Mouse (Mus musculus) midbrain, embryonic 10.5 days (tissue): Measurements from ENCODE around the gene Prr36. TPM values are rescaled to one million over a fixed set of nuclear protein-coding genes. Genes with fewer than 3 reads are reported as not detected.

Experiments used
- DNase-seq: peaks from one replicate; pipeline ENCODE4 v3.0.0-alpha.2; 2017; ENCODE audit warnings: low spot score
- H3K27ac ChIP-seq: fragments of 300-500 bp; sonication (generic); replicated peaks from 2 replicates; pipeline ENCODE4 v1.5.1; 2016; ENCODE audit warnings: mild to moderate bottlenecking
- H3K27me3 ChIP-seq: fragments of 300-500 bp; sonication (generic); 2 replicates; pipeline ENCODE4 v1.6.1; 2016; ENCODE audit warnings: low read depth, mild to moderate bottlenecking; ENCODE audit not compliant: poor library complexity, severe bottlenecking
- H3K36me3 ChIP-seq: fragments of 300-500 bp; sonication (generic); 2 replicates; pipeline ENCODE4 v1.6.1; 2016; ENCODE audit warnings: mild to moderate bottlenecking, moderate library complexity
- H3K4me1 ChIP-seq: fragments of 300-500 bp; sonication (generic); 2 replicates; pipeline ENCODE4 v1.6.1; 2016
- H3K4me3 ChIP-seq: fragments of 300-500 bp; sonication (generic); 2 replicates; pipeline ENCODE4 v1.5.1; 2016; ENCODE audit warnings: mild to moderate bottlenecking, moderate library complexity
- H3K9me3 ChIP-seq: fragments of 300-500 bp; sonication (generic); replicated peaks from 2 replicates; pipeline ENCODE4 v1.6.1; 2016; ENCODE audit warnings: mild to moderate bottlenecking
- WGBS: fragments of 180-500 bp; shearing (Covaris S2); methylation state at CpG from one replicate; pipeline ENCODE4 v1.1.7; 2016; 5-methylcytosine and 5-hydroxymethylcytosine counted together
- polyA plus RNA-seq: library from polyadenylated mRNA; unstranded; fragments of >200 nt; fragmentation: Nextera tagmentation; extraction: Ambion mirVana; gene quantifications from 2 replicates; pipeline ENCODE4 v1.2.1, GENCODE M21; 2016

Gene Prr36
- polyA plus RNA-seq, 1 experiment from 2014 or later, result 10.8 TPM

DNA sequence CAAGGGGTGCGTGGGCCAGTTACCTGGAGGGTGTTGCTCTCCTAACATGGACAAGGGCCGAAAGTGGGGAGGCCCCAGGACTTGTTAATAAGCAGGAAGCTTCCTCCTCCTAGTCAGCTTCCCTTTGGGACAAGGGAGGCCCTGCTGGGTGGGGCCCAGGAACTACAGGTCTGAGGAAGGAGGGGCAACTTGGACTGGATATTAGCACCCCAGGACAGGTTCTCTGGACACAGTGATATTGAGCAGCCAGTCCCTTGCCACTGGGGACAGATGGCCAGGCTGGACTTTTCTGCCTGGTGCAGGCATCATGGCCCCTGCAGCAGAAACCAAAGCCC, 10.3 kb downstream of the Prr36 start:
- Histone ChIP-seq H3K4me1 (peaks cover 17% of the 10 kb centered on the region), H3K4me3 (no peak overlapping the region), H3K27ac (no peak overlapping the region), H3K36me3 (peaks cover 41% of the 10 kb centered on the region), H3K9me3 (0 out of 2 replicates have a peak, but pooled peaks cover 7% of the 10 kb centered on the region), H3K27me3 (peaks cover 67% of the 10 kb centered on the region)
- WGBS, result 49% methylated on average over 2 of the region's 2 CpGs
- no peak for DNase-seq

DNA sequence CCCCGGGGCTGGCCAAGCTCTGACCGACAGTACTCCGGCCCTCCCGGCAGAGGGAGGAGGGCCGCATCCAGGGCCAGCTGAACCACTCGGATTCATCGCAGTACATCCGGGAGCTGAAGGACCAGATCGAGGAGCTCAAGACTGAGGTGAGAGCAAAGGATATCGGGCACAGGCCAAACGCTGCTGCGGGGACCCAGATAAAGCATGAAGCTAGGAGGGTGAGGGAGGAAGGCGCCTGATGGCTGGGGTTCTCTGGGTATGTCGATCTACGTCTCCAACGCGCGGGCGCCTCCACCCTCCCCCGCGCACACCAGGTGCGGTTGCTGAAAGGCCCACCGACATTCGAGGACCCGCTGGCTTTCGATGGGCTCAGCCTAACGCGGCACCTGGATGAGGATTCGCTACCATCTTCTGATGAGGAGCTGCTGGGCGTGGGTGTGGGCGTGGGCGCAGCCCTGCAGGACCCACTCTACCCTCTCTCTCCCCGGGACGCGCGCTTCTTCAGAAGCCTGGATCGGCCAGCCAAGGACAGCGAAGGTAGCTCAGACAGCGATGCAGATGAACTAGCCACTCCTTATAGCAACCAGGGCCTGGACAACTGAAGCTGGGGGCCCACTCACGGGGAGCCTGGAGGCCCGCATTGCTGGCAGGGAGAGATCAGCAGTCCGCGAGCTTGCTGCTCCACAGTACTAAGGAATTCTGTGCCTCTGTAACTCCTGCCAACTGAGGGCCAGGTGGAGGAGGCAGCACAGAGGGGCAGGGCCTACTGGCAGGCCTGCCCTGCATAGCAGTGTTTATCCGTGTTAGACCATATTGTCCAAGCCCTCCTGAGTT, 10.9 kb downstream of the Prr36 start:
- peaks cover 17% of the 10 kb centered on the region for H3K4me1 ChIP-seq
- H3K27ac ChIP-seq, result no peak overlapping the region
- peak; percentile 38 for DNase-seq
- peak overlapping the region; percentile 35 for H3K4me3 ChIP-seq
- peaks cover 41% of the 10 kb centered on the region for H3K36me3 ChIP-seq
- 6% methylated on average over 44 of the region's 44 CpGs for WGBS
- H3K9me3 ChIP-seq, result 0 out of 2 replicates have a peak, but pooled peaks cover 7% of the 10 kb centered on the region
- H3K27me3 ChIP-seq, result peaks cover 71% of the 10 kb centered on the region

DNA sequence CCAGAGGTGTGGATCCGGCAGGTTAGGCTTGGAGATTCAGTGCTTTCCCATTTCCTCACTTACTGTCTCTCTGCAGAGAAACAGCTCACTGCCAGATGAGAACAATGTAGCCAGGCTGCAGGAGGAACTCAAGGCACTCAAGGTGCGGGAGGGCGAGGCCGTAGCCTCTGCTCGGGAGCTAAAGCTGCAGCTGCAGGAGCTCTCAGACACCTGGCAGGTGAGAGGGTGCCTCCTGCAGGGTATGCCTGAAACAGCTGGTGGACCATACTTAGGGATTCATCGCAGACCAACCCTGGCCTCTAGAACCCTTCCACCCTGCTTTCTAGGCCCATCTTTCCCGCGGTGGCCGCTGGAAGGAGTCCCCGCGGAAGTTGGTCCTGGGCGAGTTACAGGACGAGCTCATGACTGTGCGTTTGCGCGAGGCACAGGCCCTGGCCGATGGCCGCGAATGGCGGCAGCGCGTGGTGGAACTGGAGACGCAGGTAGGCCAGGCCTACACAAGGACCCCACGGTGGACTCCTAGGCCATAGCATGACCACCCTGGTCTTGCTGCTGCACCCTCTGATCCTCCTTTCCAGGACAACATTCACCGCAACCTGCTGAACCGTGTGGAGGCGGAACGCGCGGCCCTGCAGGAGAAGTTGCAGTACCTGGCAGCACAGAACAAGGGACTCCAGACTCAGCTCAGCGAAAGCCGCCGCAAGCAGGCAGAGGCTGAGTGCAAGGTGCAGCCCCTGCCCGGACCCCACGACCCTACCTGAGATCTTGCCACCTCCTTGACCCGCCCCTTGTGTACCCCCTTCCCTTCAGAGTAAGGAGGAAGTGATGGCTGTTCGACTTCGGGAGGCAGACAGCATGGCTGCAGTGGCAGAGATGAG, 11.8 kb downstream of the Prr36 start:
- H3K27me3 ChIP-seq, result peaks cover 71% of the 10 kb centered on the region
- DNase-seq, result peak; percentile 30
- peak overlapping the region; percentile 35 for H3K4me3 ChIP-seq
- H3K4me1 ChIP-seq, result peaks cover 17% of the 10 kb centered on the region
- WGBS, result 10% methylated on average over 38 of the region's 38 CpGs
- H3K27ac ChIP-seq, result no peak overlapping the region
- H3K36me3 ChIP-seq, result peaks cover 33% of the 10 kb centered on the region
- H3K9me3 ChIP-seq, result 0 out of 2 replicates have a peak, but pooled peaks cover 7% of the 10 kb centered on the region

DNA sequence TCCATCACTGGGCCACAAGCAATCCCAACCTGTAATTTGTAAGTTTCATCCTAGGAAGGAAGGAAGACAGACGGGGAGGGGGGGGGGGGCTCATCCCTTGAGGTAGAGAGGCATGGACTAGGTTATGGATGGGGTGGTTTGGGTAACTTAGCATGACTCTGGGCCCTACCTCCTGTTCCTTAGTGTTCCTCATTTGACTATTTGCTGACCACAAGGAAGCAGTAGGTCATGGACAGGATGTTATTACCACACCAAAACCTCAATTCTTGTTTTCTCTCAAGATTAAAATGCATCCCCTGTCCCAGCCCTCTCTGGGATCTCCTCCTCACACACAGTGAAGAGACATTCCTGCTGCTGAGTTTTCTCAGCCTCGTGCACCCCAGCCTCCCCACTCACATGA, 15.9 kb downstream of the Prr36 start:
- 0 out of 2 replicates have a peak, but pooled peaks cover 5% of the 10 kb centered on the region for H3K36me3 ChIP-seq
- whole genome bisulfite sequencing, result 54% methylated on average over 2 of the region's 2 CpGs
- DNase-seq, result no peak

GRCm38 (mm10) chr8:4193588-4193894, 23.7 kb downstream of the Prr36 start:
- 55% methylated on average over 7 of the region's 7 CpGs for WGBS
- peaks cover 19% of the 10 kb centered on the region for H3K4me1 ChIP-seq
- DNase-seq, result no peak
- peaks cover 15% of the 10 kb centered on the region; the same call in 1 of the 2 replicates for H3K27me3 ChIP-seq
- no peaks in the 10 kb centered on the region for H3K9me3 ChIP-seq
- 0 out of 2 replicates have a peak, but pooled peaks cover under 1% of the 10 kb centered on the region for H3K36me3 ChIP-seq
- H3K4me3 ChIP-seq, result peak overlapping the region; percentile 27
- no peak overlapping the region for H3K27ac ChIP-seq

More for the DNA sequence above, 15.9 kb downstream of the Prr36 start:
- H3K4me3 ChIP-seq, result no peak overlapping the region
- H3K27me3 ChIP-seq, result peaks cover 47% of the 10 kb centered on the region
- H3K27ac ChIP-seq, result no peak overlapping the region
- H3K4me1 ChIP-seq, result peaks cover 11% of the 10 kb centered on the region
- H3K9me3 ChIP-seq, result no peaks in the 10 kb centered on the region

DNA sequence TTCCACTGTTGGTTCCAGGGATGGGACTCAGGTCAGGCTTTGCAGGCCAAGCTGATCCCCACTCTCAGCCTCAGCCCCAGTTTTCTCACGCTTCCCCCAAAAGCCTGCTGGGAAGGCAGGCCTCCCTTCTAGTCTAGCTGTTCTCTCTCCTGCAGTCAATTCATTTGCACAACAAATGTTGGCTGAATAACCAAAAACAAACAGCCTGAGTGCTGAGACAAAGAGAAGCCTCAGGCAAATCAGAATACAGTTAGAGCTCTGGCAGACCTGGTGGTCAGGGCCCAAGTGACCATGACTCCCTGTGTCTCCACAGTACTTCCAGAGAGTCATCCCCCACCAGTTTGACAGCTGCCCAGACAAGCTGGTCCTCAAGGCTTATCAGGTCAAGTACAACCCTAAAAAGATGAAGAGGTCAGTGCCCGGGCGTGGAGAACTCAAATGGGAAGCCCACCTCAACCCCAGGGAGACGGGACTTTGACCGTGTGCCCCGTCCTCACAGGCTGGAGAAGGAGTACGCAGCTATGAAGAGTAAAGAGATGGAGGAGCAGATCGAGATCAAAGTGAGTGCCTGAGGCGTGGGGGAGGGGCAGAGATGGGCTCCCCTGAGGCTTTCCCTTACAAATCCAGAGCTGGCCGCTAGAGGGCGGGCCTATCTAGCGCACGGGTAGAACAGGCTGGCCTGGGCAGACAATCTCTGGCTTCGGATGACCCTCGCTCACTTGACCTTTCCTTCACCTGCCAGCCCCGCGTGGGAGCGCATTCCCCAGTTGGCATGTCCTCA, 24.3 kb downstream of the Prr36 start:
- peak overlapping the region; percentile 27 for H3K4me3 ChIP-seq
- peaks cover 15% of the 10 kb centered on the region; the same call in 1 of the 2 replicates for H3K27me3 ChIP-seq
- 0 out of 2 replicates have a peak, but pooled peaks cover 6% of the 10 kb centered on the region for H3K36me3 ChIP-seq
- DNase-seq, result peak; percentile 90
- H3K9me3 ChIP-seq, result no peaks in the 10 kb centered on the region
- 2% methylated on average over 18 of the region's 18 CpGs for WGBS
- peak overlapping the region; percentile 77 for H3K27ac ChIP-seq
- peaks cover 19% of the 10 kb centered on the region for H3K4me1 ChIP-seq

DNA sequence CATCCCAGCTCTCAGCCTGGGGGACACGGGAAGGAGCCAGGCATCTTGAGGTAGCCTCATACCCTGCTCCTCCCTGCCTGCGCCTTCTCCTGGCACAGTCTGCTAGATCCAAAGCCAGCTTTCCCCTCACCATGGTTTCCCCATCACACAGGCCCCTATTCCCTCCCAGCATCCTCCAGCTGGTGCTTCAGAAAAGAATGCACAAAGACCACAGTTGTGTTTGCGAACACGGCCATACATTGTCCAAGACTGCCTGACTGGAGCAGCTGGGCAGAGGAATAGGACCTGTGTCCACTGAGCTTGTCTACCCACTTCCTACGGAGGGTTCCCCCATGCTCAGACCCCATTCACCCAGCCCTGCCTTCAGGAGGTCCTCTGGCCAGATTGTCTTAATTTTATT, 25.0 kb downstream of the Prr36 start:
- H3K36me3 ChIP-seq, result peaks cover 11% of the 10 kb centered on the region
- no peak for DNase-seq
- no peak overlapping the region for H3K4me3 ChIP-seq
- WGBS, result 54% methylated on average over 5 of the region's 5 CpGs
- peaks cover 19% of the 10 kb centered on the region for H3K4me1 ChIP-seq
- H3K27ac ChIP-seq, result peak overlapping the region; percentile 77
- no peaks in the 10 kb centered on the region for H3K9me3 ChIP-seq
- peaks cover 15% of the 10 kb centered on the region; the same call in 1 of the 2 replicates for H3K27me3 ChIP-seq

DNA sequence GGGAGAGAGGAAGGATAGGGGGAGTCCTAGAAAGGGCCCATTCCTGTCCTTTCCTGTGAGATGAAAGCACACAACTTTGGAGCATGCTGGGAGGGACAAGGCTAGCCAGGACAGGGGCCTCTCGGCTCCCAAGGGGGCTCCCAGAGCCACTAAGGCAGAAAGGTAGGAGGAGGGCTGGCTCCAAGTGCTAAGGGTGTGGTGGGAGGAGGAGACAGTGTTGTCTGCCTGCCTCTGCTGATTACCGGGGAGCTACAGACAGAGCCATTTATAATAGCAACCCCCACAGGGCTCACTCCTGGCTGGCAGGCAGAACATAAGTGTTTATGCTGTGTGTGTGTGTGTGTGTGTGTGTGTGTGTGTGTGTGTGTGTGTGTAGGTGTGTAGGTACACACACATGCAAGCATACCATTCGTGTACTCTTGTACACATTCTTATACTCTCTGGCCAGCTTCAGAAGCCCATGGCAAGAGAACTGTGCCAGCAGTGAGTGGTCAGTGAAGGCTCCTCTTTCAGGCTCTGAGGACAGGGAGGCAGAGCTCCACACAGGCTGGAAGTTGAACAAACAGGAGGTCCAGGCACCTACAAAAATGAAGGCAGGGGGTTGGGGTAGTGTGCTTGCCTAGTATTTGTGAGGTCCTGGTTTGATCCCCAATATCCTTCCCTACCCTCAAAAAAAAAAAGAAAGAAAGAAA, 28.1 kb downstream of the Prr36 start:
- H3K27ac ChIP-seq, result no peak overlapping the region
- H3K4me1 ChIP-seq, result peaks cover 19% of the 10 kb centered on the region
- no peak for DNase-seq
- WGBS, result 49% methylated on average over 3 of the region's 3 CpGs
- peaks cover 35% of the 10 kb centered on the region for H3K36me3 ChIP-seq
- H3K27me3 ChIP-seq, result peaks cover 10% of the 10 kb centered on the region; the same call in 1 of the 2 replicates
- no peak overlapping the region for H3K4me3 ChIP-seq
- H3K9me3 ChIP-seq, result no peaks in the 10 kb centered on the region

DNA sequence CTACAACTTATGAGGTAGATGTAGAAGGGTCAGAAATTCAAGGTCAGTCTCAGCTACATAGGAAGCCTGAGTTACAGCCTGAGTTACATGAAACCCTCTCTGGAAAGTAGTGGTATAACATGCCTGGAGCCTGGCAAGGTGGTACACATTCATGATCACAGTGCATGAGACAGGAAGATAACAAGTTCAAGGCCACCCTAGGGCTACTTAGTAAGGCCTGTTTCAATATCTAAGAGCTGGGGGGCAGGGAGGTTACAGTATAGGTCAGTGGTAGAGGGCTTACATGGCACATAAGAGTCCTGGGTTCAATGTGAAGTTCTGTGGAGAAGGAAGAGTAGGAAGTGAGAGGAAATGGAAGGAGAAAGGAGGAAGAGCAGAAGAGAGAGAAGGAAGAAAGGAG, 28.7 kb downstream of the Prr36 start:
- Histone ChIP-seq H3K9me3 (no peaks in the 10 kb centered on the region), H3K4me3 (no peak overlapping the region), H3K27ac (no peak overlapping the region), H3K4me1 (peaks cover 18% of the 10 kb centered on the region), H3K36me3 (peaks cover 38% of the 10 kb centered on the region), H3K27me3 (0 out of 2 replicates have a peak, but pooled peaks cover 4% of the 10 kb centered on the region)
- no peak for DNase-seq

- 93% methylated on average over 2 of the region's 2 CpGs for WGBS
- H3K36me3 ChIP-seq, result peaks cover 42% of the 10 kb centered on the region
- no peak overlapping the region for H3K27ac ChIP-seq
- H3K27me3 ChIP-seq, result 0 out of 2 replicates have a peak, but pooled peaks cover 2% of the 10 kb centered on the region
- no peak for DNase-seq
- H3K4me1 ChIP-seq, result no peaks in the 10 kb centered on the region
- H3K4me3 ChIP-seq, result no peak overlapping the region
- H3K9me3 ChIP-seq, result no peaks in the 10 kb centered on the region
Measured at GRCm38 (mm10) chr8:4186151-4186550, 31.1 kb downstream of the Prr36 start.

GRCm38 (mm10) chr8:4183409-4183808, 33.9 kb downstream of the Prr36 start:
- Histone ChIP-seq H3K36me3 (peaks cover 40% of the 10 kb centered on the region), H3K4me1 (no peaks in the 10 kb centered on the region), H3K27ac (no peak overlapping the region), H3K4me3 (no peak overlapping the region), H3K27me3 (no peaks in the 10 kb centered on the region), H3K9me3 (no peaks in the 10 kb centered on the region)
- whole genome bisulfite sequencing, result 90% methylated on average over 8 of the region's 8 CpGs
- no peak for DNase-seq

DNA sequence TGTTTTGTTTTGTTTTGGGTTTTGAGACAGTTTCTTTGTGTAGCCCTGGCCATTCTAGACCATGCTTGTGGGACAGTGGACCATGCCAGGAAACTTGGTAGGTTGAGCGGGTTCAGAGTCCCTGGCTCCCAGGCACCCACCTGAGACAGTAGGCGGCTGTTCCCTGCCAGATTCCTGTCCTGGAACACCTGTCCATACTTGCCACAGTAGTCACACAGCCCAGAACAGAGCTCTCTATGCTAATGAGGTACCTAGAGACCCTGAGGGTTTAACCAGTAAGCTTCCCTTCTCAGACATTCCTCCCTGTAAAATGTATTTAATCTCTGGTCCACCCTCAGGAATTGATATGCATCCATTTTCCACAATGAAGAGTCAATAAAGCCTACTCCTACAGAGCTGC, 43.2 kb downstream of the Prr36 start:
- H3K4me3 ChIP-seq, result no peak overlapping the region
- H3K4me1 ChIP-seq, result no peaks in the 10 kb centered on the region
- no peak for DNase-seq
- no peaks in the 10 kb centered on the region for H3K27me3 ChIP-seq
- WGBS, result 68% methylated on average over 2 of the region's 2 CpGs
- no peak overlapping the region for H3K27ac ChIP-seq
- H3K36me3 ChIP-seq, result no peaks in the 10 kb centered on the region
- no peaks in the 10 kb centered on the region for H3K9me3 ChIP-seq
